Mouse (Mus musculus): ENCODE data around the gene A3galt2.

The A3galt2 gene

GRCm38 (mm10) chr4:128793710-128794109 lies 38.5 kb downstream of the A3galt2 start:
- DNase-seq (ENCODE audit: low read depth, low spot score): no peak

- no peak for DNase-seq (ENCODE audit: low read depth, low spot score)
Measured at GRCm38 (mm10) chr4:128794198-128794597, 39.0 kb downstream of the A3galt2 start.

DNA sequence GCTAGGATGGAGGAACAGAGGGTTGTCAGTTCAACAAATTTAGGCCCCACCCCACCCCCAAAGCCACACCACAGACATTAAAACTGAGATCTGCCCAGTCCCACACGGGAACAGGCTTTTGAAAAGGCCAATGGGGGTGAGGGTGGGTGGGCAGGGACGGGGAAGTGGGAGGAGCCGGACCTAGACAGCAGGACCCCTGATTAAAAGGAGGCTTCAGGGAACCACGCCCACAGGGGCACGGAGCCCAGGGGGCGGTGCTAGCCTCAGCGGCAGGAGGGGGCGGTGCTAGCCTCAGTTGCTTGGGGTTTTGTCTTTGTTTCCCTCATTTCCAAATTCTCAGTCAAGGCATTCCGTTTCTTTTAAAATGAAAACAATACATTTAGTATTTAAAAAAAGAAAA lies 40.4 kb downstream of the A3galt2 start:
- DNase-seq (ENCODE audit: low read depth, low spot score): no peak

DNA sequence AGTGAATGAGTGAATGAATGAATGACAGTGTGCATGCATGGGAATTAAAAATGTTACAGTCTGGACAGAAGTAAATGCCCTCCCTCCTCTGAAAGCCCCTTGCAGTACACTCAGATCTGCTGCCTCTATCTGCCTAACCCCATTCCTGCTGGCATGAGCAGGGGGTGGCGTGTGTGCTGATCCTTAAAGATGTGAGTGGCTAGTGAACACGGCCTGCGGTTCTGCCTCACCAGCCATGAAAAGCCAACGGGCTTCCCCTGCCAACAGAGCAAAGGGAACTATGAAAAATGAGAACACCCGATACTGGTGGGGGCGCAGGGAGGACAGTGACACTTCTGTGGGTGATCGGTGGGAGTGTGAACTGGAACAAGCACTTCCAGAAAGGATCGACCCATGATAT lies 41.6 kb downstream of the A3galt2 start:
- no peak for DNase-seq (ENCODE audit: low read depth, low spot score)

DNA sequence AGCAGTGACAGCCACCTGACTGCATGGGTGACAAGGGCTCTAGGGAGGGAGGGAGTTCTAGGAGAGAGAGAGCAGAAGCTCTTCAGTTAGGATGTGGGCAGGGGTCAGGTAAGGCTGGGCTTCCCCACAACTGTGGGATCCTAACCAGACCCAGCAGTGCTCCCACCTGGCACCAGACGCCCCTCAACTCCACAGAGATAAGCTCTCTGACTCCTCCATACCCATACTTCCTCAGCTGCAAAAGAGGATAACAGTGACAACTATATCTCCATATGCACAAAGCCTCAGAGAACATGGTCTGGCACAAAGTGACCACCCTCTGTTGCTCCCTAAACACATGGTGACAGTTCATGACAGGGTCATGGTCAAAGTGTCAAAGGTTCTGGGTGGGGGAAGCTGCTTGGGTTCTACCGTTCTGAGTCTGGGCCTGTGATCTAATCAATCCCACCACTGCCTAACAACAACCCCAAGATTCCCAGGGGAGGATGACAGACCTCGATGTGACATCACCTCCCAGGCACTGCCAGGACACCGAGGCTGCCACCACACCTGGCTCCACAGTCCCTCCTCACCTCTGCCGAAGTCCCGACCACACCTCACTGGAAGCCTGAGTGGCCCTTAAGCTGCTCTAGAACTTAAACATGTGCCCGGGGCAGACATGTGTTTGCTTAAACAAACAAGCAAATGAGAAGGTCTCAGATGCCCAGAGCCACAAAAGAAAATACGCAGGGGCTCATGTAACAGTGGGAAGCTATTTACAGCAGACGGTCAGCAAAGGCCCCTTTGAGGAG lies 46.7 kb downstream of the A3galt2 start:
- DNase-seq (ENCODE audit: low read depth, low spot score): no peak

DNA sequence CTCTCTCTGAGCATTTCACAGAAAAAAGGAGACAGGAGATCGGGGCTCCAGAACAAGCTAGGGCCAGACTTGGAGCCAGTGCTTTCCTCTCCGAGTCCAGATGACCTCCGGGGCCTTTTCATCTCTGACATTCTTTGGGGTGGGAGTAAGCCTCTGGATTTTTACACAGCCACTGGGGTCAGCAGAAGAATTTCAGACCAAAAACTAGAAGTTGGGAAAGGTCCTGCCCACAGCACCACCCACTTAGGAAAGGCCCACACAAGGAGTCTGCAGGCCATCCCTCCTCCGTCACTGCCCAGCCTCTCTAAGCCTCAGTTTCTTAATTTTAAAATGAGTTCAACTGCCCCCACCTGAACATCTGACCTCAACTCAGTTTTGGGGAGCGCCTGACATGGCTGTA lies 48.4 kb downstream of the A3galt2 start:
- DNase-seq (ENCODE audit: low read depth, low spot score): no peak

DNA sequence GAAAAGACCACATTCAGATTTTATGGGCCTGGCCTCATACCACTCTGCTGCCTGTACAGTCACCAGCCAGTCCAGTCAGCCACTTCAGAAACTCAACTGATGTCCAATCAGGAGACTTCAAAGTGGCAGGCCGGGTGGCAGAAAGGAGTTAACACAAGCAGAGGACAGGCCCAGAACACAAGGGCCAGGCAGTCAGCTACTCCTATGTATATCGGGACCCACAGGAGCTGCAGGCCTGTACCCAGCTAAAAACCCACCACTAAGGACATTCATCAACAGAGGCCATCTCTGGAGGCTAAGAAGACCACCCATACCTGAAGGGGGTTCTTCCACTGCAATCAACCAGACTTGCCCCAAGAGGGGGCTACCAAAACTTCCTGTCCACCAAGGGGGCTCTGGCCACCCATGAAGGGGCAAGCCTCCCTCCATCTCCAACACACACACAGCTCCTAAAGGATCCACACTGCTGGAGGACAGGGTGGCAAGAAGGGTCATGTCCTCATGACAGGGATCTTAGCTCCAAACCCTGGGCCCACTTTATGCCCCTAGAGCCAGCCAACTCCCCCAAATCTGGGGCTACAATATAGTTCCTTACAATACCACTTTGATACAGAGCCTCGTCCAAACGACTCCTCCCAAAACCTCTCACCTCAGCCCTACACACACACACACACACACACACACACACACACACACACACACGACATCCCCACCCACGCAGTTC lies 49.4 kb downstream of the A3galt2 start:
- DNase-seq (ENCODE audit: low read depth, low spot score): no peak

DNA sequence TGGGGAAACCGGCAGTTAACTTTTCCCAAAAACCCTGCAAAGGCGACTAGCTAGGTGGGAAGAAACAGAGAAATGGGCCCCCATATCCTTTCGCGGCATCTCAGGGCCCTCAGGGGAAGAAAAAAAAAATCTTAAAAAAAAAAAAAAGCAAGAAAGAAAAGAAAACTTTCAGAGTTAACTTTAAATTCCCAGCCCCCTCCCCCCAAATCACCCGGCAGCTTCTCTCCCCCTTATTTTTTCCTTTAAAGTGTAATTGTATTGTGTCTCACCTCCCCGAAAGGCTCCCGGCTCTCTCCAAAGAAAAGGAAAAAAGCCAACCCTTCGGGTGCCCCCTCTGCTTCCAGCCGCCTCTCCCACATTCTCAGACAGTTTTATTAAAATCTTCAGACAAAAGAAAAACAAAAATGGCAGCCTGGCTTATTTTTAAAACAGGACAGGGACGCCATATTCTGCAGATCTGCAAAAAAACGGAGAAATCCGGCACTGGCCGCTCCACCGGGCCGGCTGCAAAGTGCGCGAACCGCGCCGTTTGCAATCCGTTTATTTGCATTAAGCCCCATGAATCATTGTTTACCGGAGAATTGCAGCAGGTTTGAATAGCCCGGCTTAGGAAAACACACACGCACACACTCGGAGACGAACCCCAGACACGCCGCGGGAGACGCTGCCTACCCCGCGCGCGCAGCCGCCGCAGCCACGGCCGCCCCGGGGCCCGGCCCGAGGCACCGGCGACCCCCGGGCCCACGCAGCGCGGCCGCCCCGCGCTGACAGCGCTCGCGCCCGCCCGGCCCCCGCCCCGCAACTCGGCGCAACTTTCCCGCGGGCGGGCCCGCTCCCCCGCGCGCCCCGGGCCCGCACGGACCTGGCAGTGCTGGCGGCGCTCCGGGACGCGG lies 50.2 kb downstream of the A3galt2 start:
- DNase-seq (ENCODE audit: low read depth, low spot score): no peak

- no peak for DNase-seq (ENCODE audit: low read depth, low spot score)
Measured at GRCm38 (mm10) chr4:128806043-128806826, 51.1 kb downstream of the A3galt2 start, which contains the start of gene Zfp362. TSS of gene Zfp362 (minus strand) at chr4:128806045.

- peak; percentile 22 for DNase-seq (ENCODE audit: low read depth, low spot score)
Measured at GRCm38 (mm10) chr4:128806827-128807179, 51.6 kb downstream of the A3galt2 start.

DNA sequence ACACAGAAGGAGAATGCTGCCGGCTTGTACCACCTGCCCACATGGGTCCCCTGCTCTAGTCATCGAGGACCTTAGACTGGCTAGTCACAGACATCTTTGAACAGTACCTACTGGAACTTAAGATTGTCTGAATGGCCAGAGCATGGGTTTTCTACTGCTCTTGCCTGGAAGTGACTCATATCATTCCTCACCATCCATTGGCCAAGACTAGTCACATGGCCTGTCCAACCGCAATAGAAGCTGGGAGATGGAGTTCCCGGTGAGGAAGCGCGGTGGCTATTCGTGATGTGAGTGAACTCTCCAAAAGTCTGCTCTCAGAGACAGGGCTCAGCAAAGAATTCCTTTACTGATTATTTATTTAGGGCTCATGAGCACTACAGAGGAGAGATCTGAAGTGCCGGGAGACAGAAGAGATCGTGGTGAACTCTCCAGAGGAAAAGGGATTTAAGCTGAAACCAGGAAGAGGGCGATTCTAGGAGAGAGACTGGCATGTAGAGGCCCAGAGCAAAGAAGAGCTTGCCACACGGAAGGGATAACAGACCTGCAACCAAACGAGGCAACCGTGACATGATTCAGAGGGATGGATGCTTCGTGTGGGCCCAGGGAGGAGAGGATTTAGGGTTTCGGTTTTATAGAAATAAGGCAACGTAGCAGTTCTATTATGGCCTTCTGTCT lies 56.4 kb downstream of the A3galt2 start:
- DNase-seq (ENCODE audit: low read depth, low spot score): peak; percentile 71

GRCm38 (mm10) chr4:128817011-128817410 lies 61.8 kb downstream of the A3galt2 start:
- DNase-seq (ENCODE audit: low read depth, low spot score): no peak

Measured in c-Kit-negative CD71-positive TER-119-positive erythroid progenitor cells, embryonic 14.5 days (primary cell).